Mouse (Mus musculus): ENCODE data around the gene Idh1. TPM values are rescaled to one million over a fixed set of nuclear protein-coding genes. Genes with fewer than 3 reads are reported as not detected.
A peak's percentile ranks its signal among the peaks of the same experiment; 100 is the strongest.

The Idh1 gene
- total and polyA plus RNA-seq, 3 experiments = 19.3 to 26.7 TPM; not detected in 1

GRCm38 (mm10) chr1:65178126-65178901 is 8.0 kb downstream of the Idh1 start (continued):
- peak; percentile 22; the same call in 1 of the 2 replicates for TF ChIP-seq ZC3H11A (IDR thresholded peaks at IDR 0.05; ENCODE audit: low read depth, low read length)
- TF ChIP-seq GABPA (IDR thresholded peaks at IDR 0.05; ENCODE audit: low read depth, low read length) = no peak
- TF ChIP-seq TAL1 (IDR thresholded peaks at IDR 0.05; ENCODE audit: low read length) = no peak
- no peak for TF ChIP-seq MAFK (IDR thresholded peaks at IDR 0.05; ENCODE audit: borderline replicate concordance, low read depth, low read length)
- TF ChIP-seq UBTF (IDR thresholded peaks at IDR 0.05; ENCODE audit: borderline replicate concordance, insufficient read depth, low read depth, low read length) = no peak
- TF ChIP-seq EP300 (IDR thresholded peaks at IDR 0.05; ENCODE audit: low read depth in 1 of 2, low read length in 2 of 2) = no peak
- peak; percentile 62 for TF ChIP-seq TBP (IDR thresholded peaks at IDR 0.05; ENCODE audit: low read depth, low read length)
- TF ChIP-seq MYB (IDR thresholded peaks at IDR 0.05; ENCODE audit: low read depth, low read length) = no peak
- peak; percentile 53; the same call in 1 of the 2 replicates for TF ChIP-seq MAZ (IDR thresholded peaks at IDR 0.05; ENCODE audit: low read depth, low read length)
- no peak for TF ChIP-seq ELF1 (IDR thresholded peaks at IDR 0.05; ENCODE audit: low read depth, low read length)
- no peak for TF ChIP-seq E2F4 (IDR thresholded peaks at IDR 0.05; ENCODE audit: borderline replicate concordance, low read depth, low read length)
- no peak for TF ChIP-seq USF1 (IDR thresholded peaks at IDR 0.05; ENCODE audit: low read depth, low read length)
- peak; percentile 25; the same call in 1 of the 2 replicates for TF ChIP-seq ZNF384 (IDR thresholded peaks at IDR 0.05; ENCODE audit: low read depth, low read length)
- peak; percentile 38 for TF ChIP-seq RAD21 (IDR thresholded peaks at IDR 0.05; ENCODE audit: low read depth, low read length)
- TF ChIP-seq CHD2 (IDR thresholded peaks at IDR 0.05; ENCODE audit: low read length) = no peak
- peak; percentile 25 to 39; a peak in 1 of 4 replicates for TF ChIP-seq POLR2A (IDR thresholded peaks at IDR 0.05; ENCODE audit: control insufficient read depth in 1 of 2, insufficient read depth in 1 of 2, low read depth in 1 of 2, low read length in 2 of 2, poor library complexity in 1 of 2)
- TF ChIP-seq POLR2AphosphoS5 (IDR thresholded peaks at IDR 0.05; ENCODE audit: borderline replicate concordance, low read depth, low read length) = no peak
- TF ChIP-seq ZKSCAN1 (IDR thresholded peaks at IDR 0.05; ENCODE audit: low read depth, low read length) = no peak

- Histone ChIP-seq H3K36me3 (ENCODE audit: control insufficient read depth in 1 of 2, insufficient read depth in 2 of 2, low read length in 2 of 2) (peaks cover 0 to 28% of the 10 kb centered on the region in 2 experiments; a peak in 2 of 4 replicates), H3K27me3 (ENCODE audit: control insufficient read depth in 1 of 2, insufficient read depth in 2 of 2, low read length in 2 of 2) (no peaks in the 10 kb centered on the region), H3K9me3 (replicated peaks; ENCODE audit: insufficient read depth, low read length) (no peaks in the 10 kb centered on the region), H3K4me1 (ENCODE audit: control insufficient read depth in 1 of 2, insufficient read depth in 2 of 2, low read length in 2 of 2) (peaks cover 8 to 9% of the 10 kb centered on the region in 2 experiments), H3K27ac (ENCODE audit: control insufficient read depth, low read depth, low read length) (peak overlapping the region; percentile 89), H3K79me2 (ENCODE audit: control insufficient read depth, insufficient read depth, low read length, poor library complexity) (no peaks in the 10 kb centered on the region; the same call in 1 of the 2 replicates), H3K4me3 (ENCODE audit: control insufficient read depth in 1 of 2, insufficient read depth in 1 of 2, low read depth in 2 of 2, low read length in 2 of 2) (peak overlapping the region; percentile 78 to 87), H3K9ac (ENCODE audit: control insufficient read depth, low read depth, low read length, poor library complexity, severe bottlenecking) (peak overlapping the region; percentile 81)
- DNase-seq (ENCODE audit: low read depth, low spot score) = peak; percentile 41
- TF ChIP-seq GATA1 (IDR thresholded peaks at IDR 0.05; ENCODE audit: low read depth, low read length) = no peak
- TF ChIP-seq E2F4 (IDR thresholded peaks at IDR 0.05; ENCODE audit: borderline replicate concordance, low read depth, low read length) = no peak
- TF ChIP-seq HCFC1 (IDR thresholded peaks at IDR 0.05; ENCODE audit: low read depth, low read length) = no peak
- TF ChIP-seq RCOR1 (IDR thresholded peaks at IDR 0.05; ENCODE audit: low read depth, low read length) = no peak
- TF ChIP-seq SIN3A (IDR thresholded peaks at IDR 0.05; ENCODE audit: low read length) = no peak
- TF ChIP-seq MYC (IDR thresholded peaks at IDR 0.05; ENCODE audit: low read depth, low read length) = no peak
- no peak for TF ChIP-seq TAL1 (IDR thresholded peaks at IDR 0.05; ENCODE audit: low read length)
- no peak for TF ChIP-seq JUND (IDR thresholded peaks at IDR 0.05; ENCODE audit: low read depth, low read length)
Measured at GRCm38 (mm10) chr1:65177452-65177851, 8.8 kb downstream of the Idh1 start.
